Mouse (Mus musculus): ENCODE measurements at regions not wholly inside any gene's neighbourhood (a gene's known extent, or its start where the extent isn't known, plus 50 kb on each side); places are given as distances from the start of the nearest gene placed in this dataset.

GRCm38 (mm10) chr1:67643627-67644026 is 520.8 kb downstream of the Cps1 start:
- Histone ChIP-seq H3K27me3 (ENCODE audit: control insufficient read depth in 1 of 2, insufficient read depth in 2 of 2, low read length in 2 of 2) (no peaks in the 10 kb centered on the region), H3K9me3 (replicated peaks; ENCODE audit: insufficient read depth, low read length) (no peaks in the 10 kb centered on the region), H3K27ac (ENCODE audit: control insufficient read depth, low read depth, low read length) (no peak overlapping the region), H3K36me3 (ENCODE audit: control insufficient read depth in 1 of 2, insufficient read depth in 2 of 2, low read length in 2 of 2) (no peaks in the 10 kb centered on the region), H3K4me1 (ENCODE audit: control insufficient read depth in 1 of 2, insufficient read depth in 2 of 2, low read length in 2 of 2) (no peaks in the 10 kb centered on the region), H3K79me2 (ENCODE audit: control insufficient read depth, insufficient read depth, low read length, poor library complexity) (no peaks in the 10 kb centered on the region), H3K9ac (ENCODE audit: control insufficient read depth, low read depth, low read length, poor library complexity, severe bottlenecking) (no peak overlapping the region), H3K4me3 (ENCODE audit: control insufficient read depth in 1 of 2, insufficient read depth in 1 of 2, low read depth in 2 of 2, low read length in 2 of 2) (no peak overlapping the region)
- TF ChIP-seq TAL1 (IDR thresholded peaks at IDR 0.05; ENCODE audit: low read length) (no peak), USF2 (IDR thresholded peaks at IDR 0.05; ENCODE audit: borderline replicate concordance in 1 of 2, insufficient read depth in 1 of 2, low read depth in 1 of 2, low read length in 2 of 2) (no peak), MEF2A (IDR thresholded peaks at IDR 0.05; ENCODE audit: extremely low read depth, insufficient replicate concordance, low read depth, low read length, poor library complexity, severe bottlenecking) (no peak), SMC3 (IDR thresholded peaks at IDR 0.05; ENCODE audit: low read depth, low read length) (no peak), ETS1 (IDR thresholded peaks at IDR 0.05; ENCODE audit: low read depth, low read length) (no peak), MYC (IDR thresholded peaks at IDR 0.05; ENCODE audit: low read depth, low read length) (no peak), GATA1 (IDR thresholded peaks at IDR 0.05; ENCODE audit: low read depth, low read length) (no peak), ZMIZ1 (IDR thresholded peaks at IDR 0.05; ENCODE audit: low read depth, low read length) (no peak), RCOR1 (IDR thresholded peaks at IDR 0.05; ENCODE audit: low read depth, low read length) (no peak)
- DNase-seq (ENCODE audit: low read depth, low spot score): no peak

All from MEL (cell line).